Mouse (Mus musculus) olfactory bulb, adult 2 months (tissue): ENCODE results near the gene Flvcr1. TPM values are rescaled to one million over a fixed set of nuclear protein-coding genes. Genes with fewer than 3 reads are reported as not detected.

ENCODE experiments used
- H3K27ac ChIP-seq: fragments of 200-500 bp; 2 replicates; pipeline ENCODE4 v1.5.1; 2012; ENCODE audit warnings: low read depth, low read length; ENCODE audit not compliant: insufficient read depth
- H3K4me1 ChIP-seq: fragments of 200-500 bp; 2 replicates; pipeline ENCODE4 v1.6.1; 2012; ENCODE audit warnings: low read length; ENCODE audit not compliant: control insufficient read depth, insufficient read depth
- H3K4me3 ChIP-seq: fragments of 200-500 bp; 2 replicates; pipeline ENCODE4 v1.5.1; 2012; ENCODE audit warnings: mild to moderate bottlenecking, low read depth, low read length, moderate library complexity; ENCODE audit not compliant: insufficient read depth
- CTCF ChIP-seq: fragments of 200-500 bp; IDR thresholded peaks from 2 replicates; pipeline ENCODE4 v1.5.1; 2012; ENCODE audit warnings: low read depth, mild to moderate bottlenecking, low read length, moderate library complexity; ENCODE audit not compliant: insufficient read depth
- POLR2A ChIP-seq: fragments of 200-500 bp; IDR thresholded peaks from 2 replicates; pipeline ENCODE4 v1.6.1; 2012; ENCODE audit warnings: mild to moderate bottlenecking, low read depth, low read length, moderate library complexity; ENCODE audit not compliant: insufficient read depth
- WGBS: fragments of 180-500 bp; shearing (Covaris S2); methylation state at CpG from one replicate; pipeline ENCODE4 v1.1.7; 2018; 5-methylcytosine and 5-hydroxymethylcytosine counted together
- polyA plus RNA-seq: library from polyadenylated mRNA; stranded (reverse); fragments of >200 nt; gene quantifications from 2 replicates; pipeline ENCODE4 v1.2.4, GENCODE M21; 2012; ENCODE audit warnings: low replicate concordance; ENCODE audit not compliant: missing spikeins, insufficient read depth, insufficient read length

The Flvcr1 gene
- polyA plus RNA-seq, 1 experiment = not detected

- H3K4me3 ChIP-seq = no peak overlapping the region
- no peaks in the 10 kb centered on the region for H3K4me1 ChIP-seq
- WGBS = 70% methylated on average over 6 of the region's 6 CpGs
- TF ChIP-seq POLR2A (no peak), CTCF (no peak)
- H3K27ac ChIP-seq = no peak overlapping the region
Measured at GRCm38 (mm10) chr1:191002201-191002600, 23.8 kb downstream of the Flvcr1 start.

DNA sequence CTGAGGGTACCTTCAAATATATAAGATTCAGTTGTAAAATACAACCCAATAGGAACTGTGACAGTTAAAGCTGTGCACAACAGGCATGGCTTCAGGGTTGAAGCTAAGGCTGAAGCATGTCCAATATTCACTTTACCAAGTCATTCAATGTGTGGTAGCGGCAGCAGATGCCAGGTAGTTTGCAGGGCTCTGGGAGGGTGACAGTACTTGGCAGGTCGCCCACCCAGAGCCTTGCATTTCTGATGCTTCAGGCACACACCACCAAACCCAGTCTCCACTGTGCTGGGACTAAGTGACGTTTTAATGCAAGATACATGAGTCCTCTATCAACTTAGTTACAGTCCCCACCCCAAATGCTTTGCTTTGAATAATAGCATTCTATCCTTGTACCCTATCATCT, 25.3 kb downstream of the Flvcr1 start:
- TF ChIP-seq CTCF = no peak
- TF ChIP-seq POLR2A = no peak
- WGBS = 75% methylated on average over 3 of the region's 3 CpGs
- Histone ChIP-seq H3K27ac (no peak overlapping the region), H3K4me1 (0 out of 2 replicates have a peak, but pooled peaks cover under 1% of the 10 kb centered on the region), H3K4me3 (no peak overlapping the region)

GRCm38 (mm10) chr1:190998027-190998426, 27.9 kb downstream of the Flvcr1 start:
- WGBS = 80% methylated on average over 1 of the region's 1 CpGs
- 0 out of 2 replicates have a peak, but pooled peaks cover 3% of the 10 kb centered on the region for H3K4me1 ChIP-seq
- H3K27ac ChIP-seq = no peak overlapping the region
- TF ChIP-seq POLR2A (no peak), CTCF (no peak)
- H3K4me3 ChIP-seq = no peak overlapping the region

DNA sequence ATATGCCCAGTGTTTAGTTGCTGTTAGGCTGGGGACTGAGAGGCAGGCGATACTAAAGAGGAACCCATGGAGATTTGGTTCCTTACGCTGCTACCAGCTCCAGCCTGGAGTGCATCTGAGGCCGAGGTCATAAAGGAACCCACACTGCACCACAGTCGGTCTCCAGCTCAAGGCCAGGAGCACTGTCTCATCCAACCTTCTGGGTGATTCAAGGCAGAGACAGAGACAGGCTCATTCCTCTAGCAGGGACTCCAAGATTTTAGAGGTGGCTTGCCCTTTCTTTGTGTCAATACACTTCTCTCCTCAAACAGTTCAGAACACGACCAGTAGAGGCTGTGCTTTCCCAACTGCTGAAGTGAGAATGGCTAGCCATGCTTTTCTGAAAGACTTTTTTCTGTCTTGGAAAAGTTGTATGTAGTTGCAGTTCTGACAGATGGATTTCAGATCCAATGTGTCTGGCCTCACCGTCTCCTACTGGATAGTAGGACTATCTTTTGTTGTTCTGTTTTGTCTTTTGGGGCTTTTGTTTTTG, 29.5 kb downstream of the Flvcr1 start:
- Histone ChIP-seq H3K4me1 (0 out of 2 replicates have a peak, but pooled peaks cover 3% of the 10 kb centered on the region), H3K4me3 (no peak overlapping the region), H3K27ac (no peak overlapping the region)
- no peak for TF ChIP-seq POLR2A
- TF ChIP-seq CTCF = no peak
- WGBS = 68% methylated on average over 6 of the region's 6 CpGs

DNA sequence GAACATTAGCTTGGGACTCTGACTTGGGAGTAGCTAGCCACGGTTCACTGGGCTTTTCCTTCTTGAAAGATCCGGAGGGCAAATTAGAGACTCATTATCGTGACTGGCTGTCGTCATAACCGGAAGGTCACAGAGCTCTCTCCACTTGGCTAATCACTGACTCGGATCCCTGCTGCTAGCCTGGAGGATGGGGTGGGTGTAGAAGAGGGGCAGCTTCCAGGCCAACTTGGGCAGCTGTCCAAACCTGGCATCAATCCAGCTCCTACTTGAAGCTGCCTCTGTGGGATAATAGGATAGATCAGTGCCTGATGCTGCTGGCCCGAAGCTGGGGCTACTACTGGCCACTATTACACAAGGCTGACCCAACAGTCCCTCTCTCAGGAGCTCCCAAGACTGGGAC, 30.4 kb downstream of the Flvcr1 start:
- no peak overlapping the region for H3K4me3 ChIP-seq
- TF ChIP-seq CTCF (no peak), POLR2A (no peak)
- WGBS = 12% methylated on average over 7 of the region's 7 CpGs

DNA sequence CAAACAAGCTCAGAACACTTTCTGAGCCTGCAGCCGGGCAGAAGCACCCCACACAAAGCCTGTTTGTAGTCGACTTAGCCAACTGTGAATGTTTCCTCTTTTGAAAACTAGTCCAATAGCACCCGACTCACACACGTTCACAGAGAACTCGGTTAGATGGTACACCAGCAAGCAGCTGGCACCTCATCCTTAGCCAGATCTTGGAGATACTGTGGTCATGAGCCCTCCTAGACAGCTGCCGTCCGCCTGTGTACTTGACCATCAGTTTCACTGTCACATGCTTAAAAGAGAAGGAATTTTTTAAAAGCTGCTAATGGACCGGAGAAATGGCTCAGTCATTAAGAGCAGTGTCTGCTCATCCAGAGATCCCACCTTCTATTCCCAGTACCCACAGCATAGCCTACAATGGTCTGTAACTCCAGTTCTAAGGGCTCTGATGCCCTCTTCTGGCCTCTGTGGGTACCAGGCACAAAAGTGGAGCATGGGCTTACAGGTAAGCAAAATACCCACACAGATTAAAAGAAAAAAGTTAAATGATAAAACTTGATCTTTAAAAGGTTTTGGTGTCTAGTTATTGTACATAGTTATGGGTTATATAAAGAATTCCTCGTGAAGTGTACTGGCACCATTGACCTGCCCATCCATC, 36.4 kb downstream of the Flvcr1 start:
- WGBS = 73% methylated on average over 9 of the region's 9 CpGs
- Histone ChIP-seq H3K4me3 (no peak overlapping the region), H3K27ac (no peak overlapping the region), H3K4me1 (no peaks in the 10 kb centered on the region)
- TF ChIP-seq POLR2A (no peak), CTCF (no peak)

More for the DNA sequence above, 30.4 kb downstream of the Flvcr1 start:
- 0 out of 2 replicates have a peak, but pooled peaks cover 3% of the 10 kb centered on the region for H3K4me1 ChIP-seq
- no peak overlapping the region for H3K27ac ChIP-seq

DNA sequence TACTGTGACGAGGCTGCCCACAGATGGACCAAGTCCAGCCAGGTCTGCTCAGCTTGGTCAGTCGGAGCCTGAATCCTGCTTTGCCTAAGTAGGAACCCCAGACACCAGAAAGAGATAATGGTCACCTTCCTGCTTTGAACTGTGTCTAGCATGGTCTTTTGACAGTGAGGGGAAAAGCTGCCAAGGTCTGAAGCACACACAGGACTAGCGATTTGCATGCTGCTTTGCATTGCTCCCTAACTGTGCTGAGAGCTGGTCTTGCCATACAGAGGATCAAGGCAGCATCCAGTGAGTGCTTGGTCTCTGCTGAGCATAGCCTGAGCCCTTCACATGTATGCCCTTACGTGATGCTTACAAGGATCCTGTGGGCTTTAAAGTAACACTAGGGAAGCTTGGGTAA, 44.5 kb downstream of the Flvcr1 start:
- no peak overlapping the region for H3K27ac ChIP-seq
- WGBS = 81% methylated on average over 4 of the region's 4 CpGs
- TF ChIP-seq POLR2A = no peak
- TF ChIP-seq CTCF = no peak
- H3K4me3 ChIP-seq = no peak overlapping the region
- H3K4me1 ChIP-seq = peaks cover 12% of the 10 kb centered on the region

DNA sequence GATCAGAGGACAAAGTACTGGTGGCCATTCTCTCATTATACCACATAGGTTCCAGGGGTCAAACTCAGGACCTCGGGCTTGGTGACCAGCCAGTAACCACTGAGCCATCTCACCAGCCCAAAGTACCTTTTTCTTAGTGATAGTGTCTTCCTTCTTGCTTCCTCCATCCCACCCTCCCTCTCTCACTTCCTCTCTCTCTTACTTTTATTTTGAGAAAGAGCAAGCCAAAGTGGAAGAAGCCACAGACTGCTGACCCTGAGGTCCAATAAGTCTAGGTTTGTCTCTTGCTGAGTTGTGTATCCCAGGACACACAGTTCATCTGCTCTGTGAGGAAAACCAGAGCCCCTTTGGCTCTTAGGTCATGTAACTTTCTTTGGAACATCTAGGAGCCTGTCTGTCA, 45.5 kb downstream of the Flvcr1 start:
- no peak for TF ChIP-seq POLR2A
- no peak for TF ChIP-seq CTCF

GRCm38 (mm10) chr1:190979100-190979563, 46.8 kb downstream of the Flvcr1 start, which contains the start of gene Vash2:
Gene Vash2 (minus strand): TSS chr1:190979296.
- Histone ChIP-seq H3K27ac (no peak within 1 kb of the TSS), H3K4me1 (peaks cover 14% of the 10 kb centered on the region), H3K4me3 (peak within 1 kb of the TSS; percentile 63)
- under 1% methylated on average over 38 of the region's 38 CpGs for WGBS
- TF ChIP-seq CTCF (no peak), POLR2A (peak; percentile 46; the same call in 1 of the 2 replicates)

More for the DNA sequence above, 45.5 kb downstream of the Flvcr1 start:
- WGBS = 94% methylated on average over 1 of the region's 1 CpGs
- Histone ChIP-seq H3K27ac (no peak overlapping the region), H3K4me3 (no peak overlapping the region), H3K4me1 (peaks cover 12% of the 10 kb centered on the region)
